Mouse (Mus musculus) liver, embryonic 14.5 days (tissue): Measurements from ENCODE around the gene Dntt. TPM values are rescaled to one million over a fixed set of nuclear protein-coding genes. Genes with fewer than 3 reads are reported as not detected.

Experiments used
- ATAC-seq: fragments of 200-750 bp; cut with Nextera tagmentation; 2 replicates; pipeline ENCODE4 v1.8.0; 2017; ENCODE audit warnings: moderate number of reproducible peaks, mild to moderate bottlenecking, moderate library complexity; ENCODE audit not compliant: insufficient read depth
- DNase-seq, 3 experiments: peaks; one replicate each; pipeline ENCODE4 v3.0.0-alpha.2; 2012 to 2013; ENCODE audit warnings: low read depth in 3 of 3, low spot score in 3 of 3
- H3K27ac ChIP-seq: fragments of 300-500 bp; sonication (generic); 2 replicates; pipeline ENCODE4 v1.5.1; 2014; ENCODE audit warnings: moderate library complexity, mild to moderate bottlenecking, control low read depth, inconsistent platforms
- H3K27me3 ChIP-seq: fragments of 300-500 bp; sonication (generic); 2 replicates; pipeline ENCODE4 v1.6.1; 2014; ENCODE audit warnings: mild to moderate bottlenecking, low read length, moderate library complexity; ENCODE audit not compliant: control insufficient read depth, insufficient read depth
- H3K36me3 ChIP-seq: fragments of 300-500 bp; sonication (generic); replicated peaks from 2 replicates; pipeline ENCODE4 v1.6.1; 2014; ENCODE audit warnings: low read depth; ENCODE audit not compliant: control insufficient read depth, insufficient read depth
- H3K4me1 ChIP-seq, 2 experiments: fragments of 200-500 bp in 1 of 2; fragments of 300-500 bp in 1 of 2; sonication (generic) in 1 of 2; replicated peaks; 2 replicates each; pipeline ENCODE4 v1.6.1; 2012 to 2014; ENCODE audit warnings: antibody characterized with exemption in 1 of 2, inconsistent platforms in 1 of 2, low read length in 1 of 2; ENCODE audit not compliant: control insufficient read depth in 2 of 2, insufficient read depth in 2 of 2
- H3K4me2 ChIP-seq: fragments of 300-500 bp; sonication (generic); 2 replicates; pipeline ENCODE4 v1.6.1; 2014; ENCODE audit warnings: low read depth, mild to moderate bottlenecking, control low read depth, moderate library complexity
- H3K4me3 ChIP-seq, 2 experiments: fragments of 200-500 bp in 1 of 2; fragments of 300-500 bp in 1 of 2; sonication (generic) in 1 of 2; 2 replicates each; pipeline ENCODE4 v1.5.1; 2012 to 2014; ENCODE audit warnings: low read depth in 2 of 2, low read length in 2 of 2, mild to moderate bottlenecking in 2 of 2, control low read depth in 1 of 2, inconsistent platforms in 1 of 2, moderate library complexity in 1 of 2; ENCODE audit not compliant: insufficient read depth in 1 of 2
- H3K9ac ChIP-seq: fragments of 300-500 bp; sonication (generic); replicated peaks from 2 replicates; pipeline ENCODE4 v1.6.1; 2014; ENCODE audit warnings: mild to moderate bottlenecking, control low read depth, moderate library complexity
- H3K9me3 ChIP-seq: fragments of 300-500 bp; sonication (generic); 2 replicates; pipeline ENCODE4 v1.6.1; 2016; ENCODE audit warnings: low read length, mixed read lengths; ENCODE audit not compliant: control insufficient read depth
- CTCF ChIP-seq: IDR thresholded peaks from 2 replicates; pipeline ENCODE4 v1.5.1; 2016; ENCODE audit warnings: antibody characterized with exemption, low read depth, control low read depth
- EP300 ChIP-seq: IDR thresholded peaks from 2 replicates; pipeline ENCODE4 v1.6.1; 2016; ENCODE audit warnings: antibody characterized with exemption, low read depth
- WGBS: fragments of 180-500 bp; shearing (Covaris S2); extraction: QIAGEN DNeasy Blood & Tissue Kit; methylation state at CpG from one replicate; pipeline ENCODE4 v1.1.7; 2014; ENCODE audit not compliant: insufficient replicate concordance; 5-methylcytosine and 5-hydroxymethylcytosine counted together
- polyA plus RNA-seq, 2 experiments: library from polyadenylated mRNA; depleted of rRNA in 1 of 2; stranded (reverse) in 1 of 2; unstranded in 1 of 2; fragments of >200 nt; fragmentation: Nextera tagmentation in 1 of 2; extraction: Ambion mirVana in 1 of 2; gene quantifications; 2 replicates each; pipeline versions ENCODE4 v1.2.1 to v1.2.3; 2012 to 2014

Gene Dntt
- polyA plus RNA-seq, 2 experiments: 0.09 TPM; not detected in 1

GRCm38 (mm10) chr19:40994057-40994585 lies 35.0 kb upstream of the Dntt start, which contains the start of gene Blnk:
Gene Blnk, minus strand, starts transcription at chr19:40994535.
- ATAC-seq: no peak
- TF ChIP-seq EP300 (no peak), CTCF (no peak)

GRCm38 (mm10) chr19:40994911-40995310 lies 34.2 kb upstream of the Dntt start:
- peaks cover 10 to 23% of the 10 kb centered on the region in 2 experiments for H3K4me1 ChIP-seq
- 49% methylated on average over 7 of the region's 7 CpGs for WGBS
- H3K9me3 ChIP-seq: no peaks in the 10 kb centered on the region
- H3K36me3 ChIP-seq: no peaks in the 10 kb centered on the region
- no peak for DNase-seq
- H3K4me3 ChIP-seq: no peak overlapping the region
- H3K4me2 ChIP-seq: no peak overlapping the region
- no peak overlapping the region for H3K9ac ChIP-seq
- H3K27me3 ChIP-seq: no peaks in the 10 kb centered on the region; the same call in 1 of the 2 replicates
- ATAC-seq: no peak
- H3K27ac ChIP-seq: no peak overlapping the region
- TF ChIP-seq CTCF (no peak), EP300 (no peak)

More at GRCm38 (mm10) chr19:40994057-40994585, 35.0 kb upstream of the Dntt start, which contains the start of gene Blnk:
- Histone ChIP-seq H3K4me1 (peaks cover 8 to 15% of the 10 kb centered on the region in 2 experiments), H3K9me3 (no peaks in the 10 kb centered on the region), H3K4me2 (no peak within 1 kb of the TSS), H3K9ac (no peak within 1 kb of the TSS), H3K27ac (no peak within 1 kb of the TSS), H3K4me3 (no peak within 1 kb of the TSS), H3K36me3 (no peaks in the 10 kb centered on the region), H3K27me3 (no peaks in the 10 kb centered on the region; the same call in 1 of the 2 replicates)
- no peak for DNase-seq
- 39% methylated on average over 8 of the region's 8 CpGs for WGBS

- H3K27me3 ChIP-seq: no peaks in the 10 kb centered on the region; the same call in 1 of the 2 replicates
- H3K36me3 ChIP-seq: no peaks in the 10 kb centered on the region
- H3K9me3 ChIP-seq: no peaks in the 10 kb centered on the region
- TF ChIP-seq EP300 (no peak), CTCF (no peak)
- 36% methylated on average over 21 of the region's 21 CpGs for WGBS
- H3K27ac ChIP-seq: no peak overlapping the region
- peaks cover 12 to 25% of the 10 kb centered on the region in 2 experiments for H3K4me1 ChIP-seq
- no peak overlapping the region for H3K4me3 ChIP-seq
- ATAC-seq (no peak), DNase-seq (no peak)
- no peak overlapping the region for H3K4me2 ChIP-seq
- H3K9ac ChIP-seq: no peak overlapping the region
Measured at GRCm38 (mm10) chr19:40995449-40996401, 33.4 kb upstream of the Dntt start.

GRCm38 (mm10) chr19:40996722-40997121 lies 32.4 kb upstream of the Dntt start:
- Histone ChIP-seq H3K27me3 (no peaks in the 10 kb centered on the region; the same call in 1 of the 2 replicates), H3K9me3 (no peaks in the 10 kb centered on the region), H3K9ac (no peak overlapping the region), H3K27ac (no peak overlapping the region), H3K4me1 (peaks cover 12 to 25% of the 10 kb centered on the region in 2 experiments), H3K4me3 (no peak overlapping the region), H3K36me3 (no peaks in the 10 kb centered on the region), H3K4me2 (no peak overlapping the region)
- ATAC-seq (no peak), DNase-seq (no peak)
- TF ChIP-seq EP300: no peak
- TF ChIP-seq CTCF: no peak
- WGBS: 71% methylated on average over 6 of the region's 6 CpGs
